Mouse (Mus musculus) limb, embryonic 14.5 days (tissue): ENCODE results near the gene 1700012B07Rik. TPM values are rescaled to one million over a fixed set of nuclear protein-coding genes. Genes with fewer than 3 reads are reported as not detected.

Experiments used
- ATAC-seq: fragments of 200-750 bp; cut with Nextera tagmentation; 2 replicates; pipeline ENCODE4 v1.8.0; 2017; ENCODE audit warnings: low read depth, moderate number of reproducible peaks, moderate TSS enrichment; ENCODE audit not compliant: low FRiP score
- DNase-seq: peaks from one replicate; pipeline ENCODE4 v3.0.0-alpha.2; 2015; ENCODE audit warnings: low spot score
- H3K27ac ChIP-seq: fragments of 300-500 bp; sonication (generic); replicated peaks from 2 replicates; pipeline ENCODE4 v1.5.1; 2014; ENCODE audit warnings: low read depth, mild to moderate bottlenecking, low read length, moderate library complexity, mixed read lengths
- H3K27me3 ChIP-seq: fragments of 300-500 bp; sonication (generic); 2 replicates; pipeline ENCODE4 v1.6.1; 2014; ENCODE audit warnings: low read length, mixed read lengths; ENCODE audit not compliant: control insufficient read depth, insufficient read depth
- H3K36me3 ChIP-seq: fragments of 300-500 bp; sonication (generic); 2 replicates; pipeline ENCODE4 v1.6.1; 2014; ENCODE audit warnings: mild to moderate bottlenecking, low read length, moderate library complexity, mixed read lengths; ENCODE audit not compliant: control insufficient read depth, insufficient read depth
- H3K4me1 ChIP-seq: fragments of 300-500 bp; sonication (generic); 2 replicates; pipeline ENCODE4 v1.6.1; 2014; ENCODE audit warnings: antibody characterized with exemption, low read length, mixed read lengths; ENCODE audit not compliant: control insufficient read depth, insufficient read depth
- H3K4me2 ChIP-seq: fragments of 300-500 bp; sonication (generic); replicated peaks from 2 replicates; pipeline ENCODE4 v1.6.1; 2014; ENCODE audit warnings: low read depth, mild to moderate bottlenecking, low read length, moderate library complexity; ENCODE audit not compliant: severe bottlenecking
- H3K4me3 ChIP-seq: fragments of 300-500 bp; sonication (generic); replicated peaks from 2 replicates; pipeline ENCODE4 v1.5.1; 2014; ENCODE audit warnings: low read length
- H3K9ac ChIP-seq: fragments of 300-500 bp; sonication (generic); 2 replicates; pipeline ENCODE4 v1.6.1; 2014; ENCODE audit warnings: mild to moderate bottlenecking, low read depth, low read length, moderate library complexity; ENCODE audit not compliant: severe bottlenecking
- H3K9me3 ChIP-seq: fragments of 300-500 bp; sonication (generic); 2 replicates; pipeline ENCODE4 v1.6.1; 2016; ENCODE audit warnings: low read length; ENCODE audit not compliant: control insufficient read depth
- POLR2A ChIP-seq: fragments of 200-500 bp; IDR thresholded peaks from 2 replicates; pipeline ENCODE4 v1.8.0; 2012; ENCODE audit warnings: inconsistent platforms, mild to moderate bottlenecking, moderate library complexity, borderline replicate concordance; ENCODE audit not compliant: insufficient read depth, insufficient read length; ENCODE audit errors: extremely low read depth
- WGBS: fragments of 180-500 bp; shearing (Covaris S2); extraction: QIAGEN DNeasy Blood & Tissue Kit; methylation state at CpG from one replicate; pipeline ENCODE4 v1.1.7; 2014; 5-methylcytosine and 5-hydroxymethylcytosine counted together
- polyA plus RNA-seq, 2 experiments: library from polyadenylated mRNA; depleted of rRNA in 1 of 2; stranded (reverse) in 1 of 2; unstranded in 1 of 2; fragments of >200 nt; fragmentation: Nextera tagmentation in 1 of 2; extraction: Ambion mirVana in 1 of 2; gene quantifications; 2 replicates each; pipeline versions ENCODE4 v1.2.1 to v1.2.3; 2012 to 2014

1700012B07Rik gene
- polyA plus RNA-seq, 2 experiments: not detected

- H3K4me1 ChIP-seq: no peaks in the 10 kb centered on the region
- DNase-seq: peak; percentile 41
- H3K27me3 ChIP-seq: no peaks in the 10 kb centered on the region
- no peak for TF ChIP-seq POLR2A
- 80% methylated on average over 22 of the region's 22 CpGs for WGBS
- ATAC-seq: no peak
- no peak overlapping the region for H3K4me3 ChIP-seq
- H3K9ac ChIP-seq: no peak overlapping the region
- no peaks in the 10 kb centered on the region for H3K36me3 ChIP-seq
- 0 out of 2 replicates have a peak overlapping the region, but pooled peaks have one; percentile 3 for H3K27ac ChIP-seq
- no peaks in the 10 kb centered on the region for H3K9me3 ChIP-seq
- H3K4me2 ChIP-seq: no peak overlapping the region
Observed at GRCm38 (mm10) chr11:109873852-109874610, 46.2 kb upstream of the 1700012B07Rik start.

- no peaks in the 10 kb centered on the region for H3K36me3 ChIP-seq
- no peak for TF ChIP-seq POLR2A
- H3K4me3 ChIP-seq: no peak overlapping the region
- no peaks in the 10 kb centered on the region for H3K9me3 ChIP-seq
- WGBS: 49% methylated on average over 9 of the region's 9 CpGs
- no peaks in the 10 kb centered on the region for H3K27me3 ChIP-seq
- peak; percentile 78 for DNase-seq
- no peak overlapping the region for H3K27ac ChIP-seq
- H3K4me1 ChIP-seq: no peaks in the 10 kb centered on the region
- no peak overlapping the region for H3K9ac ChIP-seq
- no peak overlapping the region for H3K4me2 ChIP-seq
- ATAC-seq: no peak
Observed at GRCm38 (mm10) chr11:109873161-109873775, 45.4 kb upstream of the 1700012B07Rik start.

- H3K36me3 ChIP-seq: no peaks in the 10 kb centered on the region
- no peaks in the 10 kb centered on the region for H3K27me3 ChIP-seq
- ATAC-seq (no peak), DNase-seq (no peak)
- H3K27ac ChIP-seq: no peak overlapping the region
- no peaks in the 10 kb centered on the region for H3K4me1 ChIP-seq
- H3K9me3 ChIP-seq: no peaks in the 10 kb centered on the region
- WGBS: 79% methylated on average over 3 of the region's 3 CpGs
- no peak overlapping the region for H3K9ac ChIP-seq
- no peak overlapping the region for H3K4me3 ChIP-seq
- no peak overlapping the region for H3K4me2 ChIP-seq
- no peak for TF ChIP-seq POLR2A
Observed at GRCm38 (mm10) chr11:109872674-109873073, 44.8 kb upstream of the 1700012B07Rik start.

- no peaks in the 10 kb centered on the region for H3K4me1 ChIP-seq
- H3K4me2 ChIP-seq: no peak overlapping the region
- ATAC-seq: no peak
- no peaks in the 10 kb centered on the region for H3K27me3 ChIP-seq
- no peaks in the 10 kb centered on the region for H3K36me3 ChIP-seq
- 92% methylated on average over 10 of the region's 10 CpGs for WGBS
- no peak for TF ChIP-seq POLR2A
- H3K4me3 ChIP-seq: no peak overlapping the region
- H3K9ac ChIP-seq: no peak overlapping the region
- H3K27ac ChIP-seq: no peak overlapping the region
- H3K9me3 ChIP-seq: no peaks in the 10 kb centered on the region
- no peak for DNase-seq
Observed at GRCm38 (mm10) chr11:109872056-109872455, 44.2 kb upstream of the 1700012B07Rik start.

- Histone ChIP-seq H3K27ac (no peak overlapping the region), H3K4me2 (no peak overlapping the region), H3K9me3 (no peaks in the 10 kb centered on the region), H3K36me3 (no peaks in the 10 kb centered on the region), H3K9ac (no peak overlapping the region), H3K4me1 (no peaks in the 10 kb centered on the region), H3K4me3 (no peak overlapping the region), H3K27me3 (no peaks in the 10 kb centered on the region)
- TF ChIP-seq POLR2A: no peak
- WGBS: 82% methylated on average over 5 of the region's 5 CpGs
- DNase-seq: no peak
- no peak for ATAC-seq
Observed at GRCm38 (mm10) chr11:109867861-109868260, 40.0 kb upstream of the 1700012B07Rik start.
